Mouse (Mus musculus) small intestine, adult 2 months (tissue): Measurements from ENCODE around the gene Grap2.

Experiments used
- CTCF ChIP-seq: fragments of 200-500 bp; IDR thresholded peaks from 2 replicates; pipeline ENCODE4 v1.5.1; 2012; ENCODE audit warnings: low read depth, mild to moderate bottlenecking, control low read depth, inconsistent platforms, low read length, moderate library complexity, mixed read lengths; ENCODE audit not compliant: insufficient replicate concordance, insufficient read length; ENCODE audit errors: extremely low read depth
- POLR2A ChIP-seq: fragments of 200-500 bp; IDR thresholded peaks from 2 replicates; pipeline ENCODE4 v1.6.1; 2012; ENCODE audit warnings: low read depth, mild to moderate bottlenecking, control low read depth, inconsistent platforms, low read length, moderate library complexity

DNA sequence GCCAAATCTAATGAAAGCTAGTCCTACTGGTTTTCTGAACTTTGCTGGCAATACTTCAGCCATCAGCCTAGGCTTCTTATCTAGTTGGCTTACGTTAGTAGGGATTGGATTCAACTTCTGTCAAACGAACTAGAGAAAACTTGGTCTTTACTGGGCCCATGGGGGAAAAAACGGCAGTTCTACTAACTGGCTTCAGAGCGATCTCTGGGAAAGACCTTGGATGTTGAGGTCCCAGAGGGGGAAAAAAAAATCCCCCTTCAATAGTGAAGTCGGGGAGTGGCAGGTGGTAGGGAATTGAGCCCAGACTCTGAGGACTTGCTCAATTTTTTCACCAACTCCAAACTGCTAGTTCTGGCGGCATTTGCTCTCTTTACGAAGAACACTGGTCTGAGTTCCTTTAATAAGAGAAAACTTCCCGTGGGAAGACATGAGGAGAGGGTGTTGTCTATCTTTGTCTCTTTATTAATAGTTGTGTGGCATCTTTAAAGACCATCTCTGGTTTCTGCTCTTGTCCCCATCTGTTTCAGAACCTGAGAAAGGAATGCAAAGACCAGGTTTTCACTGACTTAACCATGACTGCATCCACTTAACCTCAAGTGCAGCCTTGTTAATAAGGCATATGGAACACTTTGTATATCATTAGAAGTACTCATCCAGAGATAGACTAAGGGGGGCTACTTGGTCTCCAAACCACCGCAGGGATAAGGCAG is 572 bp downstream of the Grap2 start:
- no peak for TF ChIP-seq CTCF
- TF ChIP-seq POLR2A: no peak
